Mouse (Mus musculus): ENCODE data around the gene Gstm4.

The Gstm4 gene

DNA sequence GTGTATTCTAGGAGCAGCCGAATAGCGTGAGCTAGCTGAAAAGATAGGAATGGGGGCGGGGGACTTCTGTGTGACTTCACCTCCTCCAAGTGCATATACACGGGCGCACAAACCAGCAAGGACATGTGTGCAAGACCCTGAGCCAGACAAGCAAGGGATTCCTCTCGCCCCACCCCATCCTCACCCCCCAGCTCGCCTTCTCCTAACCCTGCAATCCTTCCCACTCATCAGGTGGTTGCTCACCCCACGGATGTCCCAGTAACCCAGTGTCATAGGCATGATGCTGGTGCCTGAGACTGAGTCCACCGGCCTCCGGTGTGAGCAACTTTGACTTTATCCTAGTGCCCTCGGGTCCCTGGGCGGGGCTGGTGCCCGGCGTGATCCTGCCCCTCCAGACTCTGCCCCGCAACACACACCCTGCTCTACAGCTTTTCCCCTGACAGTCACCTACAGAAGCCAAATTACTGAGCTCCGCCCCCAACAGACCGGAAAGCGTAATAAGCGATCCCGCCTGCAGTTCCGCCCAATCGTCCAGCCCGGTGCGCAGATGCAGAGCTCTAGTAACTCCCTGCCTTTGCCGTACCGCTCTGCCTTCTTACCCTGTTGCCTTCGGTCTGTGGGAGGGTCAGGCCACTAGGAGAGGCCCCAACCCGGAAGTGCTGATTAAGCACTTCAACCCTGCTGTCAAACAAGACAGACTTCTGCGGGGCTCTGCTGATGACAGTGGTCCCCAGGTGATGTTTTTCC is at the start of gene Gstm4:
Gene Gstm4, minus strand, starts transcription at position 501 of the 747 bp plus-strand sequence.
- in situ Hi-C loops (cut with MboI, MseI): no loop called here

DNA sequence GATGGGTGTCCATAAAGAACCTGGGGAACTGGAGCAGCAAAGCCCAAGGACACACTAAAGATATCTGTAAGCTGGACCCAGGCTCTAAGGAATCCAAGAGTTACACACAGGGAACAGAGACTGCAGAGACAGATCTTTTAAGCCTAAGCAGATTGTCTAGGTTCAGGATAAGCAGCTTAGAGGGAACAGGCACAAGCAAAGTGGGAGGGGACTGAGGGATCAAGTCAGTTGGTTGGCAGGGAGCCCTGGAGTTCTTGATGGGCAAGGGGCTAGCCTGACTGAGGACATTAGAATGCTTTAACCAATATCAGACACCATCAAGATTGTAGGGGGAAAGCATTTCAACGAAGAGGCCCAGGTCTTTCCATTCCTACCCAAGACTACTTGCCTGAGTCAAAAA is 49.5 kb upstream of the Gstm4 start:
- in situ Hi-C loops (cut with MboI, MseI): no loop called here

DNA sequence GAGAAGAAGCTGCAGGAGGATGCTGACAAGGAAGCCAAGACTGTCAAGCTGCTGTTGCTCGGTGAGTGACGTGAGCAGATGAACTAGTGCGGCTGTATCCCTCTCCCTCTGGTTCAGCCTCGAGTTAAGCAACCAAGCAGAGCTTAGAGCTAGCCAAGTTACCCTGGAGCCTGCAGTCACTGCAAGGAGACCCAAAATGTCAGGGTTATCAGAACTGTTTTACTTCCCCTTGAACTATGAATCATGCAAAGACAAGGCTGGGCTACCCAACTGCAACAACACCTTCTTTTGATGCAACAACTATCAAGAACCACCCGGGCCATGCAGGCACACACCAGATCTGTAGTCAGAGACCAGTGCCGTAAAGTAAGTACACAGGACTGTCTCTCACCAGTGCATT is 48.6 kb upstream of the Gstm4 start:
- in situ Hi-C loops (cut with MboI, MseI): no loop called here

DNA sequence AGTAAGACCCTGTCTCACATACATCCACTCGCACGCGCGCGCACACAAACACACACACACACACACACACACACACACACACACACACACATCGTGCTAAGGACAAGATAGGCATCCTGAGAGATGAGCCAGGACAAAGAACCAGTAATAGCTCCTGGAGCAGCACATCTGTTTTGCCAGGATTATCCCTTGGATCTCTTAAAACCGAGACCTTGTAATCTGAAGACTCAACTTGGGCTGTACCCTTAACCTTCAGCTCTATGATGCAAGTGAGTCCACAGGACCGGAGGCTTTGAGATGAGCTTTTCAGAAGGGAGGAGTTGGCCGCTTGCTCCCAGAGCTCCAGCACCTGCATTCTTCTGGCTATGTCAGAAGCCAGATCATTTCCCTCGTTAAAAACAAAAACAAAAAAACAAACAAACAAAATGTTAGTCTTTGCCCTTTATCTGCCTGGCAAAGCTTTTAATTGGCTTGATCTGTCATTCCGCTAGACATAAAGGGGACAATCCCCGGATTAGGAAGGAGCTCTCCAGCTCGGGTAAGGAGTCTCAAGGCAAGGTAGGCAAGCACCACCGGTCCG is 47.9 kb upstream of the Gstm4 start, which contains the start of gene Gnat2:
Gene Gnat2, plus strand, starts transcription at position 254 of the 580 bp plus-strand sequence.
- in situ Hi-C loops (cut with MboI, MseI): no loop called here

DNA sequence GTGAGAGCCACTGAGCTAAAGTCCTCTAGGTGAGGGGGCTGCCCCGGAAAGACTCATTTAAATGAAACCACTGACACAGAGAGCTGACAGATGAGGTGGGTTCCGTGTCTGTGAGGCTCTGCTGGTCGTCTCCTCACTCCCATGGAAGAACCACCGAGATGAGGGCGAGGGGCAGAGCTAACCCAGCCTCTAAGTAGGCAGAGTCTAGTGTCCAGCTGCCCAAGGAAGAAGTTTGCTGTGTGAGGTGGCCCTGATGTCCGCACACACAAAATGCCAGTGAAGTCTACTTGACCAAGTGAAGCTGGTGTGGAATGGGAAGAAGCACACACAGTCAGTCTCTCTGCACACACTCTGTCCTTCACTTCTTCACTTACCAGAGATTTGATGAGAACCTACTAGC is 47.3 kb upstream of the Gstm4 start:
- in situ Hi-C loops (cut with MboI, MseI): no loop called here

DNA sequence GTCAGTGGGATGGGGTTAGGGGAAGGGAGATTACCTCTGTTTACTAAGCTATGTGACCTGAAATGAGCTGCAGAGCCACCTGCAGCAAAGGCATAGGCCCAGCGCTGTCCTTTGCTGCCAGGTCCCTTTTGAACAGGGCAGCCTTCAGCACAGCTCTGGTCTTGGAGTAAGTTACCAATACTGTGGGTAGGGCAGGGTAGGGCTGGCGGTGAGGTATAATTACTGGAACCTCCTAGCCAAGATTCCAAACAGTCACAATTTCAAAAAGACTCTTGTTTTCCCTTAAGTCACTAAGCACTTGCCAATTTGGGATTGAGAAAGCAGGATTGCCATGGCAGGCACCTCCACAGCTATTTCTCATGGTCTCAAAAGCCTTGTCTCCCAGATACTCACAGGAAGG is 45.9 kb upstream of the Gstm4 start:
- in situ Hi-C loops (cut with MboI, MseI): no loop called here

DNA sequence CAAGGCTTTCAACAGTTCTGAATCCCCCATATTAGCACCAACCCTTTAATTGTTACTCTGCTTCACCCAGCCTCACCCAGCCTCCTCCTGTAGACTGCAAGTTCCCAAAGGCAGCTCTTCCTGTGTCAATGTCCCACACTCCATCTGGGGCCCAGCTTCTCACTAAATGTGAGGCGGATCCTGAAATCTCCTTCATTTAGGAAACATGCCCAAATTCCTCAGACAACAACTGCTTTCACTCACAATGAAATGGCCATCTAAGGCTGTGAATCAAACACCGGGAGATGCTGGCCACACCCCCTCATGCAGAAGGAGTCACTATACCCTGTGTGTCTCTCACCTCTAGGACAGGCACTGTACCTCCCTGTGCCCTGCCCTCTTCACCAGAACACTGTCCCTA is 45.2 kb upstream of the Gstm4 start:
- in situ Hi-C loops (cut with MboI, MseI): no loop called here

DNA sequence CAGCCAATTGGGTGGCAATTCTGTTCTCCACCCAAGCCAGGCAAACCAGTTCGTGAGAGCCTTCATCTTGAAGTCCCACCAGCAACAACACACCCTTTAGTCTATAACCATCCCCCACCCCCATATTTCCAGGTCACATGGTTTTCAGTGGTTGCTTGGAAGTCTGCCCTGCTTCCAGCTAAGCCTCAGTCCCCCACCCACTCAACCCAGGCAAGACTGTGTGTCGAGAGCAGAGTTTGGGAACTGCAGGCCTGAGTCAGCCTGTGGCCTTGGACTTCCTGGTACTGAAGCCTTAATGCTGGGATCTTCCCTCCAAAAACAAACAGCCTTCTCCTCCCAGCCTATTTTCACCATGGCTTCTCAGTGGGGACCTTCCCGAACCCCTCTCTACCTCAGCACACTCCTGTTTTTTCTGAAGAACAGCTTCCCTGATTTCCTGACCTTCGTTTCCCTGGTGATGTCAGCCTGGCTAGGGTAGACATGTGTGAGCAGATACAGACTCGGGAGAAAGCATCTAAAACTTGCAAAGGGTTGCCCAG is 44.2 kb upstream of the Gstm4 start:
- in situ Hi-C loops (cut with MboI, MseI): no loop called here

DNA sequence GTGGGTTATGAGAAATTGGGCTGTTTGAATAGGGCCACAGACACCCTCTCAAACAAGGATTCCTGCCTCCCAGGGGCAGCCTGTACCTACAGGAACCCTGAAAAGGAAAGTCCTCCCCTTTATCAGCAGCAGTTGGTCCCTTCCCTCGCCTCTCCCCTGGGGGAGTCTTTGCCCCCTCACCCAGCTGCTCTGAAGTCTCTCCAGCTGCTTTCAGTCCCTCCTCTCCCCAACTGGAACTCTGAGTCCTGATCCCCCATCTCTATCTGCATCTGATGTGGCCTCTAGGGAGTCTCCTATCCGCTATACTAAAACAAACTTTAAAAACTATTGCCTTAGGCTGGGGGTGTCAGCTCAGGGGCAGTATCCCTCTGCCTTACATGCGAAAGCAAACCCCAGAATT is 42.6 kb upstream of the Gstm4 start:
- in situ Hi-C loops (cut with MboI, MseI): no loop called here

DNA sequence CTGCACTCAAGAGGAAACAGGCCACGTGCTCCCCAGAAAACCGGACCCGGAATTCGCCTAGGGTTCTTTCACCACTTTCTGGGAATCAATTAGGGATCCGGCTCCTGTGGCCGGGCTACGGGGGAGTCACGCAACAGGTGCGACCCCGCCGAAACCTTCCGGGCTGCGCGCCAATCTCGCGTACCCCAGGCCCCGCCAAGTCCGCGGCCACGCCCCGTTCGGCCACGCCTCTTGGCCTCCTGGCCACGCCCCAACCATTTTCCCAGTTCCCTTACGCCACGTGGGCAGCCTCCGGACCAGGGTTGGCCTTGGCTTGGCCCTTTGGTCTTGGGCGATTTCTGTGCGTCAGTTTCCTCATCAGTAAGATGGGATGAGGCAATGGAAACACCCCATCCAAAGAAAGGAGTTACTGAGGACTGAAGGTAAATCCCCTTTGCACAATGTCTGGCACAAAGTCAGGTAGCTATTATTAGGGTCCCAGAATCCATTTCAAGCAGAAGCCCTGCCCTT is 41.8 kb upstream of the Gstm4 start, which contains the start of gene Ampd2:
Gene Ampd2, minus strand, starts transcription at position 182 of the 510 bp plus-strand sequence.
- in situ Hi-C loops (cut with MboI, MseI): no loop called here

DNA sequence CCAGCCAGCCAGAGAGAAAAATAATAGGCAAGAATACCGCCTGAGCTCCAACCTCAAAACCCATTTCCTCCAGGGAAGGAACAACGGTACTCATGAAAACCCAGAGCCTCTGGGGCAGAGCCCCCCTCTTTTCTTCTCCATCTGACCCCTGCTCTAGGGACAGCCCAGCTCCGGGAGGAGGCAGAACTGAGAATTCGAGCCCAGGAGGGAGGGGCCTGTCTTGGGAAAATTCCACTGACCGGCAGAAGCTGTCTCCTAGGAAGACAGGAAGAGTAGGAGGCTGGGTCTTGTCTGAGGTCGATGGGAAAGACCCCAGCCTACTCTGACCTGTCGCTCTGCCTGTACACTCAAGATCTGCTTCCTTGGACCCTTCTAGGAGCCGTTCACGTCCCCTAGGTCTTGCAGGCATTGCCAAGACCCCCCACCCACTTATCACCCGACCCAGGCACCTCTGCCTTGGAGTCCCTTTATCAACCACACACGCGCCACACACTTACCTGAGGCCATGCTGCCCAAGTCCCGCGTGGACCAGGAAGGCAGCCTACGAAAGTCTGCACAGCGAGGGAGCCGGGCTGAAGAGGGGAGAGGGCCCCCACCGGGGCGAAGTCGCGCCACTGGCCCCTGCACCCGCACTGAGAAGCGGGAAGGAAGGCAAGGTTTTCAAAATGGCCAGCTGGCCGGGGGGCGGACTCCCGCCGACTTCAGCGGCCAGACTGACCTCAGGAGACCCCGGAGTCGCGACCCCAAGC is 41.2 kb upstream of the Gstm4 start:
- in situ Hi-C loops (cut with MboI, MseI): no loop called here

DNA sequence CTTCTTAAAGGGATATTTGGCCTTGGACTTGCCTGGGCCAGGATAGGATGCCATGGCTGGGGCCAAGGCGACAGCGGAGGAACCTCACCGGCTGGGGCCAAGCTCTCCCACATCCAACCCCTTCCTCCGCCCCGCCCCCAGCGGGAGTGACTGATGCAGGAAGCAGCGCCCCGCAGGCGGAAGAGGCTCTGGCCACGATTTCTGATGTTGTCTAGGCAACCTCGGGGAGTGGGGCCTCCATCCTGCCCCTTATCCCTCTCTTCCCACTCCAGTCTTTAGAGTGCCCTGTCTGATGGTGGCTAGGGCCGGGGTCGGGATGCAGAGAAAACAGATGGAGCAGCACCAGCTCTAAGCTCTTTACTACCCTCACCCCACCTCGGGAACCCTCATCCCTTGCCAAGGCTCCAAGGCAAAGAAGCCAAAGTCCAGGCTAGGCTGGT is 40.6 kb upstream of the Gstm4 start:
- in situ Hi-C loops (cut with MboI, MseI): no loop called here

DNA sequence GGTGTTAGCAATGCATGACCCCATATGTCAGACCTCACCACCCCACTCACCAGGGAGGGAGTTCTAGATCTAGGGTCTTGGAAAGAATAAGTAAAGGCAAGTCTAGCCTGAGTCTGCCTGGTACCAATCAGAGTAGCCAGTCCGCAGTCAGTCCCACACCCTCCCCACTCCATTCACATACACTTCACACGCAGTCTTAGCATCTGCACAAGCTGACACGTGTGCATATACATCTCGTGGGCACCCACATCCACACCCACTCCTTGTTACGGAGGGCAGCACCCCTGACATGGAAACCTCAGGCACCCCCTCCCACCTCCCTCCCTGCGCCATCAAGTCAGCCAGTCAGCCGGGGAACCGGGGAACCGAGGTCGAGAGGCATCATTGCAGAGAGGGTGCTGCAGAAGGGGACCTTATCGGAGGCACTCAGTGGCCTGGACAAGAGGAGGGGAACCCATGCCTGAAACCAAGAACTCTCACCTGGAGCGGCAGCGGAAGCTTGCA is 40.1 kb upstream of the Gstm4 start:
- in situ Hi-C loops (cut with MboI, MseI): loop anchor here (5.0 kb wide), 2 partner anchors 62 to 67 kb away; partner anchors contain the start of genes Gnai3 (in 1 of the 2) and Gpr61 (in 1 of the 2)

DNA sequence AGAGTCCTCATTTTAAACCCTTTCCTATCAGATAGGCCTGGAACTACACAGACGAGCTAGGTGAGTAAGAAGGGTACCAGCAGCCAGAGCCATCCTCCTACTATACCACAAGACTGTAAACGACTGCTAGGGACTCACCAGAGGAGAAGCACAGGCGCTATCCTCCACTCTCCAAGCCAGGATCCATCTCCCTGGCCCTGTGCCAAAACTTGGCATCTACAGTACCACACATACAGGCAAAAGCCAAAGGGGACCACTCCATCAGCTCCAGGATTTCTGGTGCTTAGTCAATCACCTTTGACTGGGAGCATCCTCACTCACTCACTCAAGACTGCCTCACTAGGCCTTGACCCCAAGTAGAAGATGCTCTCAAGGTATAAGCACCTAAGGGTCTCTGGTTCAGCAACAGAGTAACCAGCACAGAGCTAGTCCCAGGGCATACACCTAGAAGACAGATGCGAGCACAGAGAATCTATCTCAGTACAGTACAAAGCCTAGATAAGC is 39.3 kb upstream of the Gstm4 start:
- in situ Hi-C loops (cut with MboI, MseI): loop anchor here (5.0 kb wide), 2 partner anchors 63 to 68 kb away; partner anchors contain the start of genes Gnai3 (in 1 of the 2) and Gpr61 (in 1 of the 2)

DNA sequence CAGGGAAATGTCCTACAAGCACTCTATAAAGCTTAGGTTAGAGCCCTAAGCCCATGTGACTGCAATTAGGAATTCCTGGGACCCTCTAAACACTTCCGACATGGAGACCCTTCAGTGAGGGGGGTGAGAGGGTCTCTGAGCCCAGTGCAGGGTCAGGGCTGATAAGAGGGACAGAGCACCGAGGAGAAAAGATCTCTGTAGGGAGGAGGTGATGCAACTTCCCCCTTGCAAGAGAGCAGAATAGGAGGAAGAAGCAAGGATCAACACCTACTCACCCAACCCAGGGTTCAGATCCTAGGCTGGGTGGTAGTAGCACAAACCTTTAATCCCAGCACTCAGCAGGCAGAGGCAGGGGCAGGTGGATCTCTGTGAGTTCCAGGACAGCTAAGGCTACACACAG is 38.5 kb upstream of the Gstm4 start:
- in situ Hi-C loops (cut with MboI, MseI): loop anchor here (5.0 kb wide), 2 partner anchors 64 to 69 kb away; partner anchors contain the start of genes Gnai3 (in 1 of the 2) and Gpr61 (in 1 of the 2)

DNA sequence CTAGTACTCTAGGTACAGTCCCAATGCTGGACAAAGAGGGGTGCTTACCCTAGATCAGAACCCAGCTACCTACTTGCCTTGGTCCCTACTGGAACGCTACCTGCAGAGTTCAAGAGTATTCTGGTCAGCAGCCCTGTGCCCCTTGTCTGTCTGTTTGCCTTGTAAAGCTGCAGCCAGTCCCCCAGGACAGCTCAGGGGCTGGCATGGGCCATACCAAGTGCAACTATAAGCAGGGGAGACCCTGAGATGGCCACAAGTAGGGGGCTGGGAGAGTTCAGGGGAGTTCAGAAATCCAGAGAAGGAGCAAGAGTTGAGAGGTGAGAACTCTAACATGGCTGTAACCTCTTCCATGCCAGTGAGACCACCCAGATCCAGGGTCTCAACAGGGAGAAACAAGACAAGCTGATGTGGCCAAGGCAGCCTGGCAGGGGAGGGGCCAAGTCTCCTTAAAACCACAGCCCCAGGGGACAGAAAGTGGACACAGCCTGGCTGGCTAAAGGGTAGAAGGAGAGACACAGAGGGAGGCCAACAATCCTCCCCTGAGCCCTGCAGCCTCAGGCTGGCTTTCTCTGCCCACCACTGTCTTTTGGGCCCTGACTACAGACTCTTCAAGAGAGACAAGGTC is 37.7 kb upstream of the Gstm4 start:
- in situ Hi-C loops (cut with MboI, MseI): loop anchor here (5.0 kb wide), 2 partner anchors 65 to 70 kb away; partner anchors contain the start of genes Gnai3 (in 1 of the 2) and Gpr61 (in 1 of the 2)

DNA sequence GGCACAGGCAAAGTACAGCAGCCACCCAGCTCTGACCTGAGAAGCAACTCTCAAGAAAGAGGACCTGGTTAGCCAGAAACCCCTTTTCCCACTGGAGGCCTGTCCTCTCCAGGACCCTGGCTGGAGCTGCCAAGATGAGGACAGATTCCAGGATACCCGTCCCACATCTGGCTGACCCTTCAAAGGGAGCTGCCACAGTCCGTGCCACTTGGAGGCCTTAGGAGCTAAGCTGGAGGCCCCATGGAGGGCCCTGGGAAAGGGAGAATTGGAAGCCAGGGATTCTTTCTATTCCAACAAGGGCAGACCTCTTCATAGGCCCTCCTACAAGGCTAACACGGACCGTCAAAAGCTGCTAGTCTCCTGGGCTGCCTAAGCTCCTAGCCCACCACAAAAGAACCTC is 37.0 kb upstream of the Gstm4 start:
- in situ Hi-C loops (cut with MboI, MseI): loop anchor here (5.0 kb wide), 2 partner anchors 66 to 71 kb away; partner anchors contain the start of genes Gnai3 (in 1 of the 2) and Gpr61 (in 1 of the 2)

DNA sequence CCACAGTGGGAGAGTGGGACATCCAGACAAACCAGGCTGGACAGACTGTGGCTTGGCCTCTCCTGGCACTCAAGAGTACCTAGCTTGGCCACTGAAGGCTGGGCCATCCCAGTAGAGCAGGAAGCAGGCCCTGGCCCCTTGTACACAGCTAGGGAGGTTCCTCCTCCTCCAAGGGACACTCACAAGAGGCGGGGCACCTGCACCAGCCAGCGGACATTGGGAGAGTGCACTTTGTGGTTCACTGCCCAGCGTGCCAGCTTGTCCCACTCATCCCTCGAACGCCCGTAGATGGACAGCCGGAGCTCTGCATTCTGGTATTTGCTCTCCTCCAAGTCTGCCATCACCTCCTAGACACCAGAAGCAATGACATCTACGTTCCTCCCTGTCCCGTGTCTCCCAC is 32.1 kb upstream of the Gstm4 start:
- in situ Hi-C loops (cut with MboI, MseI): no loop called here

DNA sequence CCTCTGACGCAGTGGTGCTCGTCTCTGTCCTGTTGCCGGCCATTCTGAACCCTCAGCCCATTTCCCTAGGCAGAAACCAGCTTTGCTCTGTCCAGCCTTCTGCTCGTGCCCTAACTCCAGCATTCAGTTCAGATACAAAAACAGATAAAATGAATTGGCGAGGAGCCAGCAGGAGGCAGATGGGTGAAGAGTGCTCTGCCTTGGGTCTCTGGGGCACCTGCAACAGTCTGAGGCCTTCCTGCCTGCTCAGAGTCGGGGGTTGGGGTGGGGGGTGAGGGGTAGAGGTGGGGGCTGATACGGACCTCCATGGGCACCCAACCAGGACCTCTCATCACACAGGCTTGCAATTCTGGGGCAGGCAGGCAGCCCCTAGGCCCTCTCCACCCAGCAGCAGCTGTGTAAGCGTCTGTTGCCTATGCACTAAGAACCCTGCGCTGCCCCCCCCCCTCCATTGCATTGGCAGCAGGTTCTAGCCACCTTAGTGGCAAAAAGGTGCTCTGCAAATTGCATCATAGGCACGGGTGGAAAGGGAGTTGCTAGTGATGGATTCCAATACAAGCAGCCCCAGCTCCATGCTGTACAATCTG is 28.4 kb upstream of the Gstm4 start:
- in situ Hi-C loops (cut with MboI, MseI): no loop called here

Measured in T-helper 17 cell (primary cell).